Mouse (Mus musculus) ES-E14 (cell line): ENCODE results near the gene Ebf1. TPM values are rescaled to one million over a fixed set of nuclear protein-coding genes. Genes with fewer than 3 reads are reported as not detected.

Source experiments
- DNase-seq: peaks from one replicate; pipeline ENCODE4 v3.0.0-alpha.2; 2013; ENCODE audit warnings: low read depth, low spot score
- H3K27ac ChIP-seq: 2 replicates; pipeline ENCODE4 v1.5.1; 2012; ENCODE audit warnings: low read depth, mild to moderate bottlenecking, low read length, moderate library complexity, mixed read lengths; ENCODE audit not compliant: poor library complexity, insufficient read depth, severe bottlenecking
- H3K36me3 ChIP-seq: 2 replicates; pipeline ENCODE4 v1.6.1; 2012; ENCODE audit warnings: mild to moderate bottlenecking, low read length, moderate library complexity, mixed read lengths; ENCODE audit not compliant: control insufficient read depth, poor library complexity, insufficient read depth, severe bottlenecking
- H3K4me1 ChIP-seq, 2 experiments: fragments of 150-350 bp in 1 of 2; sonication (generic) in 1 of 2; 2 replicates each; pipeline ENCODE4 v1.6.1; 2012; ENCODE audit warnings: low read length in 2 of 2, mild to moderate bottlenecking in 1 of 2, mixed read lengths in 1 of 2; ENCODE audit not compliant: control insufficient read depth in 2 of 2, insufficient read depth in 2 of 2, poor library complexity in 1 of 2
- H3K4me3 ChIP-seq, 2 experiments: fragments of 150-350 bp in 1 of 2; sonication (generic) in 1 of 2; 2 replicates each; pipeline ENCODE4 v1.5.1; 2012; ENCODE audit warnings: low read length in 2 of 2, low read depth in 1 of 2, mild to moderate bottlenecking in 1 of 2, mixed read lengths in 1 of 2; ENCODE audit not compliant: insufficient read depth in 1 of 2, poor library complexity in 1 of 2, severe bottlenecking in 1 of 2
- H3K9ac ChIP-seq: 2 replicates; pipeline ENCODE4 v1.6.1; 2012; ENCODE audit warnings: low read depth, mild to moderate bottlenecking, low read length, mixed read lengths; ENCODE audit not compliant: poor library complexity, insufficient read depth, severe bottlenecking
- H3K9me3 ChIP-seq: fragments of 150-350 bp; sonication (generic); 2 replicates; pipeline ENCODE4 v1.6.1; 2012; ENCODE audit warnings: low read depth, mild to moderate bottlenecking, low read length; ENCODE audit not compliant: control insufficient read depth, insufficient read depth
- CHD2 ChIP-seq: IDR thresholded peaks from 2 replicates; pipeline ENCODE4 v1.6.1; 2014; ENCODE audit warnings: mild to moderate bottlenecking, low read depth, low read length, inconsistent platforms
- HCFC1 ChIP-seq: IDR thresholded peaks from 2 replicates; pipeline ENCODE4 v1.6.1; 2012; ENCODE audit warnings: low read length, inconsistent platforms, borderline replicate concordance; ENCODE audit not compliant: insufficient read depth
- MAFK ChIP-seq: IDR thresholded peaks from 2 replicates; pipeline ENCODE4 v1.6.1; 2014; ENCODE audit warnings: mild to moderate bottlenecking, low read depth, low read length, inconsistent platforms; ENCODE audit not compliant: insufficient read depth
- ZC3H11A ChIP-seq: IDR thresholded peaks from 2 replicates; pipeline ENCODE4 v1.6.1; 2012; ENCODE audit warnings: low read depth, mild to moderate bottlenecking, inconsistent platforms, low read length, borderline replicate concordance
- ZNF384 ChIP-seq: IDR thresholded peaks from 2 replicates; pipeline ENCODE4 v1.6.1; 2012; ENCODE audit warnings: low read depth, low read length, inconsistent platforms
- in situ Hi-C, 2 experiments: fragments of 600-800 bp; cut with MboI; formaldehyde crosslinking; loops; one replicate each; pipeline ENCODE4 v1.15.1; 2025; ENCODE audit warnings: low sequenced_read_pairs in 2 of 2, inconsistent platforms in 1 of 2; ENCODE audit not compliant: unreplicated experiment in 2 of 2
- total RNA-seq: library from RNA; depleted of rRNA; stranded (reverse); fragments of 300-350 nt; gene quantifications from 2 replicates; pipeline ENCODE4 v1.2.3, GENCODE M21; 2012

The Ebf1 gene
- total RNA-seq, 1 experiment = 3.2 TPM

DNA sequence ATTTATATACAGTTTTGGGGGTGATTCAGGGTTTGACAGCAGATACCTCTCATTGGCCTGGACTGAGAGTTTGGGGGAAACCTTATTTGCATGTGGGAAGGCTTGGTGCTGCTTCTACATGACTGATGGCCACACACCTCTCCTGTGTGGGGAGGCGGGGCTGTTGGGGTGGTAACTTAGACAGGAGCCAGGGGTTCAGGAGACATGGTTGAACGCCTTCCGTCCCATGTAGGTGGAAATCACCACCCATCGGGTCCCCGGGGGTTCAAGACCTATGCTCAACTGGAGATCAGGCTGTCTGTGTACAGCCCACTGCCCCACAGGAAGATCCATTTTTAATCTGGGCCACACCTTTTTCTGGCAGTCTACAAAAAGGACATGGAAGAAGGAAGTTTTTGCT, 42.3 kb upstream of the Ebf1 start:
- in situ Hi-C loops = no loop called here
- Histone ChIP-seq H3K27ac (no peak overlapping the region), H3K36me3 (no peaks in the 10 kb centered on the region), H3K9me3 (no peaks in the 10 kb centered on the region), H3K9ac (no peak overlapping the region), H3K4me1 (peaks cover 0 to 3% of the 10 kb centered on the region in 2 experiments; a peak in 1 of 4 replicates), H3K4me3 (no peak overlapping the region)
- no peak for DNase-seq
- TF ChIP-seq MAFK (no peak), ZNF384 (no peak), ZC3H11A (no peak), CHD2 (no peak), HCFC1 (no peak)

DNA sequence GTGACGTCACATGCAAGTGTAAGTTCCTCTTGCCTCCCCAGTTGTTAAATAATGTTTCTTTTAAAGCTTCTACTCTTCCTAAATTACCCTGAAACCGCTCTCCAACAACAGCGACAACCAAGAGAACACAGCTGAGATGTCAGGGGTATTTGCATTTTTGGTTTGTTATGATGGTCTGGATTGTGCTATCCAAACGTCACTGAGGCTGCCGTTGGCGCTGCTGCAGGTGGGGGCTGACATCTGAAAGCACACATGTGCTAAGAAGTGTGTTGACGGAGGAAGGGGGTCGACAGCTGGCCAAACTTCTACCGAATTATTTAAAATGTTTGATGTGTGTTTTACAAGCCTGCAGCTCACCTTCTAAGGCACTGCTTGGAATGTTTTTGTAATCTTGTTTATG, 39.2 kb upstream of the Ebf1 start:
- no peaks in the 10 kb centered on the region for H3K4me1 ChIP-seq
- no peak for DNase-seq
- TF ChIP-seq MAFK (no peak), CHD2 (no peak), ZNF384 (no peak)
- no peak overlapping the region for H3K9ac ChIP-seq
- no peaks in the 10 kb centered on the region for H3K36me3 ChIP-seq
- H3K4me3 ChIP-seq = no peak overlapping the region
- no peak overlapping the region for H3K27ac ChIP-seq
- no peaks in the 10 kb centered on the region for H3K9me3 ChIP-seq
- in situ Hi-C loops = no loop called here

- Histone ChIP-seq H3K36me3 (no peaks in the 10 kb centered on the region), H3K9me3 (no peaks in the 10 kb centered on the region), H3K9ac (no peak overlapping the region), H3K27ac (no peak overlapping the region), H3K4me3 (no peak overlapping the region), H3K4me1 (no peaks in the 10 kb centered on the region)
- DNase-seq = peak; percentile 62
- TF ChIP-seq ZNF384 (0 out of 2 replicates have a peak, but pooled peaks have one; percentile 4), ZC3H11A (no peak)
- in situ Hi-C loops = no loop called here
These were observed 35.8 kb upstream of the Ebf1 start for GRCm38 (mm10) chr11:44581277-44581683.

GRCm38 (mm10) chr11:44586047-44586696, 30.9 kb upstream of the Ebf1 start:
- no peaks in the 10 kb centered on the region for H3K36me3 ChIP-seq
- H3K4me3 ChIP-seq = no peak overlapping the region
- peak; percentile 72 for DNase-seq
- no peak overlapping the region for H3K27ac ChIP-seq
- no peak overlapping the region for H3K9ac ChIP-seq
- no peaks in the 10 kb centered on the region for H3K9me3 ChIP-seq
- in situ Hi-C loops = no loop called here
- TF ChIP-seq CHD2 = no peak
- peak; percentile 83 for TF ChIP-seq ZC3H11A
- no peaks in the 10 kb centered on the region for H3K4me1 ChIP-seq

GRCm38 (mm10) chr11:44593016-44593415, 24.1 kb upstream of the Ebf1 start:
- no peaks in the 10 kb centered on the region for H3K36me3 ChIP-seq
- TF ChIP-seq CHD2 = no peak
- no peak for TF ChIP-seq MAFK
- TF ChIP-seq HCFC1 = no peak
- TF ChIP-seq ZNF384 = no peak
- TF ChIP-seq ZC3H11A = no peak
- H3K4me1 ChIP-seq = no peaks in the 10 kb centered on the region
- in situ Hi-C loops = loop anchor here (10.0 kb wide), 2 partner anchors 952 to 1052 kb away; no protein-coding TSS in a partner anchor
- no peak overlapping the region for H3K4me3 ChIP-seq
- H3K9me3 ChIP-seq = no peaks in the 10 kb centered on the region
- H3K9ac ChIP-seq = no peak overlapping the region
- no peak for DNase-seq
- H3K27ac ChIP-seq = no peak overlapping the region
